Mouse (Mus musculus) limb, embryonic 11.5 days (tissue): ENCODE data around the gene Shisa6. TPM values are rescaled to one million over a fixed set of nuclear protein-coding genes. Genes with fewer than 3 reads are reported as not detected.

ENCODE experiments used
- ATAC-seq: fragments of 200-750 bp; cut with Nextera tagmentation; 2 replicates; pipeline ENCODE4 v1.8.0; 2017; ENCODE audit warnings: low read depth; ENCODE audit not compliant: insufficient number of reproducible peaks, low FRiP score, low TSS enrichment
- DNase-seq: peaks from one replicate; pipeline ENCODE4 v3.0.0-alpha.2; 2015; ENCODE audit warnings: low spot score
- H3K27ac ChIP-seq: fragments of 300-500 bp; sonication (generic); replicated peaks from 2 replicates; pipeline ENCODE4 v1.5.1; 2014; ENCODE audit warnings: low read depth, mild to moderate bottlenecking, low read length
- H3K27me3 ChIP-seq: fragments of 300-500 bp; sonication (generic); 2 replicates; pipeline ENCODE4 v1.6.1; 2014; ENCODE audit warnings: mild to moderate bottlenecking, low read length, mixed read lengths; ENCODE audit not compliant: control insufficient read depth, insufficient read depth
- H3K36me3 ChIP-seq: fragments of 300-500 bp; sonication (generic); 2 replicates; pipeline ENCODE4 v1.6.1; 2014; ENCODE audit warnings: mild to moderate bottlenecking, low read length, moderate library complexity, mixed read lengths; ENCODE audit not compliant: control insufficient read depth, insufficient read depth
- H3K4me1 ChIP-seq: fragments of 300-500 bp; sonication (generic); 2 replicates; pipeline ENCODE4 v1.6.1; 2014; ENCODE audit warnings: low read length, mixed read lengths; ENCODE audit not compliant: control insufficient read depth, insufficient read depth
- H3K4me2 ChIP-seq: fragments of 300-500 bp; sonication (generic); 2 replicates; pipeline ENCODE4 v1.6.1; 2014; ENCODE audit warnings: low read depth, mild to moderate bottlenecking, moderate library complexity; ENCODE audit not compliant: severe bottlenecking
- H3K4me3 ChIP-seq: fragments of 300-500 bp; sonication (generic); 2 replicates; pipeline ENCODE4 v1.5.1; 2014; ENCODE audit warnings: low read depth, low read length
- H3K9ac ChIP-seq: fragments of 300-500 bp; sonication (generic); 2 replicates; pipeline ENCODE4 v1.6.1; 2014; ENCODE audit warnings: mild to moderate bottlenecking, low read length
- H3K9me3 ChIP-seq: fragments of 300-500 bp; sonication (generic); 2 replicates; pipeline ENCODE4 v1.6.1; 2016; ENCODE audit warnings: low read length; ENCODE audit not compliant: control insufficient read depth
- WGBS: fragments of 180-500 bp; shearing (Covaris S2); extraction: QIAGEN DNeasy Blood & Tissue Kit; methylation state at CpG from one replicate; pipeline ENCODE4 v1.1.7; 2014; 5-methylcytosine and 5-hydroxymethylcytosine counted together
- polyA plus RNA-seq: library from polyadenylated mRNA; unstranded; fragments of >200 nt; fragmentation: Nextera tagmentation; extraction: Ambion mirVana; gene quantifications from 2 replicates; pipeline ENCODE4 v1.2.1, GENCODE M21; 2014

The Shisa6 gene
- polyA plus RNA-seq, 1 experiment from 2014 or later: 0.15 TPM

GRCm38 (mm10) chr11:66177781-66178180 is 348.0 kb downstream of the Shisa6 start:
- Histone ChIP-seq H3K4me1 (no peaks in the 10 kb centered on the region), H3K4me3 (no peak overlapping the region), H3K9me3 (no peaks in the 10 kb centered on the region), H3K27me3 (no peaks in the 10 kb centered on the region), H3K4me2 (no peak overlapping the region), H3K36me3 (no peaks in the 10 kb centered on the region), H3K9ac (no peak overlapping the region), H3K27ac (no peak overlapping the region)
- no peak for ATAC-seq
- DNase-seq: no peak
- 75% methylated on average over 2 of the region's 2 CpGs for WGBS

GRCm38 (mm10) chr11:66167801-66168651 is 357.7 kb downstream of the Shisa6 start, which contains the start of gene Dnah9:
Gene Dnah9 (minus strand): TSS chr11:66168551.
- H3K4me1 ChIP-seq: no peaks in the 10 kb centered on the region
- 0 out of 2 replicates have a peak within 1 kb of the TSS, but pooled peaks have one; percentile 37 for H3K9ac ChIP-seq
- no peaks in the 10 kb centered on the region for H3K27me3 ChIP-seq
- DNase-seq (peak; percentile 85), ATAC-seq (peak; percentile 90)
- under 1% methylated on average over 53 of the region's 53 CpGs for WGBS
- no peaks in the 10 kb centered on the region for H3K9me3 ChIP-seq
- peak within 1 kb of the TSS; percentile 98 for H3K4me2 ChIP-seq
- H3K27ac ChIP-seq: no peak within 1 kb of the TSS
- no peaks in the 10 kb centered on the region for H3K36me3 ChIP-seq
- H3K4me3 ChIP-seq: peak within 1 kb of the TSS; percentile 49

GRCm38 (mm10) chr11:66164022-66164421 is 361.7 kb downstream of the Shisa6 start:
- DNase-seq (no peak), ATAC-seq (no peak)
- H3K4me3 ChIP-seq: no peak overlapping the region
- no peak overlapping the region for H3K9ac ChIP-seq
- H3K4me2 ChIP-seq: no peak overlapping the region
- no peaks in the 10 kb centered on the region for H3K4me1 ChIP-seq
- H3K9me3 ChIP-seq: no peaks in the 10 kb centered on the region
- WGBS: 82% methylated on average over 2 of the region's 2 CpGs
- no peaks in the 10 kb centered on the region for H3K27me3 ChIP-seq
- no peaks in the 10 kb centered on the region for H3K36me3 ChIP-seq
- no peak overlapping the region for H3K27ac ChIP-seq
